Mouse (Mus musculus) brain, embryonic 14.5 days (tissue): Measurements from ENCODE around the gene Plcb4.

Experiments used
- CTCF ChIP-seq: fragments of 200-500 bp; IDR thresholded peaks from 2 replicates; pipeline ENCODE4 v1.5.1; 2012; ENCODE audit warnings: inconsistent platforms, mild to moderate bottlenecking, moderate library complexity, borderline replicate concordance; ENCODE audit not compliant: insufficient read depth, insufficient read length; ENCODE audit errors: extremely low read depth
- POLR2A ChIP-seq: fragments of 200-500 bp; IDR thresholded peaks from 2 replicates; pipeline ENCODE4 v1.6.1; 2012; ENCODE audit warnings: mild to moderate bottlenecking, inconsistent platforms, borderline replicate concordance; ENCODE audit not compliant: poor library complexity, insufficient read depth, insufficient read length, severe bottlenecking; ENCODE audit errors: extremely low read depth

GRCm38 (mm10) chr2:135826616-135827360, 168.0 kb downstream of the Plcb4 start:
- no peak for TF ChIP-seq CTCF
- no peak for TF ChIP-seq POLR2A
